Mouse (Mus musculus): Measurements from ENCODE around the gene Coq6. TPM values are rescaled to one million over a fixed set of nuclear protein-coding genes. Genes with fewer than 3 reads are reported as not detected.
"Not testable (repeated sequence)": the region's sequence is repeated elsewhere in the genome, so short reads cannot be mapped to it uniquely, and the experiment has no call there.

Gene Coq6
- total RNA-seq (2021), result 10 to 100 TPM; 24.8 to 25.0 TPM
- long read RNA-seq, experiment 1, transcript Coq6-201 (12 exons, 1,602 nt), result major isoform, 20 of 29 reads
- long read RNA-seq, experiment 1, partial matches to known transcripts, result 5 of 29 reads
- long read RNA-seq, experiment 1, other reads (novel, unspliced or antisense), result 4 of 29 reads
- long read RNA-seq, experiment 2, transcript Coq6-201 (12 exons, 1,602 nt), result major isoform, 20 of 26 reads
- long read RNA-seq, experiment 2, partial matches to known transcripts, result 2 of 26 reads
- long read RNA-seq, experiment 2, other reads (novel, unspliced or antisense), result 3 of 26 reads

GRCm38 (mm10) chr12:84361555-84362489 lies at the start of gene Coq6, which contains the start of gene Fam161b:
Gene Coq6, plus strand, starts transcription at chr12:84361657.
Gene Fam161b, minus strand, starts transcription at chr12:84361833.
- peak; percentile 82 to 92 for DNase-seq
- intact Hi-C loops (cut with DNase I), result no loop called here

DNA sequence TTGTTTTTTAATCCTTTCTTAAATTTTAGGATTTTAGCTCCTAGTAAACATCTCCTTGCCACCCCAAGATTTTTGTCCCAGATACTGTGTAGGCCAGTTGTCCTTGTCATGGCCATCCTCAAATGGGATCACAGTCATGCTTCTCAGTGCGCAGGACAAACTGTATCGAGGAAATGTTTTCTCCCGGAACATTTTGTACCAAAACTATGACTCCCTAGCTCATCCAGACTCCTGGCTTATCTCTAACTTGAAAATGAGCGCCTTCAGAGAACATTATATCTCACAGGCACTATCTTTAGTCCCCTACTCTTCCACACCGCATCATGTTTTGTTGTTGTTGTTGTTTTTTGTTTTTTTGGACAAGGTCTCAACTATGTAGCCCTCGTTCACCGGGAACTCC lies 45.5 kb upstream of the Coq6 start:
- intact Hi-C loops (cut with DNase I), result no loop called here
- no peak for DNase-seq

GRCm38 (mm10) chr12:84316721-84317621 lies 44.5 kb upstream of the Coq6 start, which contains the start of gene Zfp410:
Gene Zfp410, plus strand, starts transcription at chr12:84316852.
- DNase-seq, result peak; percentile 78 to 81
- intact Hi-C loops (cut with DNase I), result no loop called here

DNA sequence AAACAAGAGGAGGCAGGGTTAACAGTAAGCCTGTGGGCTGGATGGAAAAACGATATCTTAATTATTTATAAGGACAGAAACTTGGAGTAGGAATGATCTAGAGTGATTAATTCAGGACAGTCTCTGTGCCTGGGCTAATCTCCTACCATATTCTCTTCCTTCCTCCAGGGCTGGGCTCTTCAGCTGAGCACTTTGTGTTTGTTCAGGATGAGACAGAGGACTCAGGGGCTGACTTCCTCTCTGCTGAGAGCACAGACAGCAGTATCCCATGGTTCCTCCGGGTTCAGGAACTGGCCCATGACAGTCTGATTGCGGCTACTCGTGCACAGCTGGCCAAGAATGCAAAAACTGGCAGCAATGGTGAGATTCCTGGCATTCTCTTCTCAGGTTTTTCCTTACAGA lies 34.3 kb upstream of the Coq6 start:
- intact Hi-C loops (cut with DNase I), result no loop called here
- no peak for DNase-seq

GRCm38 (mm10) chr12:84336963-84337625 lies 24.4 kb upstream of the Coq6 start:
- no peak for DNase-seq
- intact Hi-C loops (cut with DNase I), result no loop called here

GRCm38 (mm10) chr12:84347192-84347591 lies 14.3 kb upstream of the Coq6 start:
- no peak for DNase-seq
- intact Hi-C loops (cut with DNase I), result no loop called here

DNA sequence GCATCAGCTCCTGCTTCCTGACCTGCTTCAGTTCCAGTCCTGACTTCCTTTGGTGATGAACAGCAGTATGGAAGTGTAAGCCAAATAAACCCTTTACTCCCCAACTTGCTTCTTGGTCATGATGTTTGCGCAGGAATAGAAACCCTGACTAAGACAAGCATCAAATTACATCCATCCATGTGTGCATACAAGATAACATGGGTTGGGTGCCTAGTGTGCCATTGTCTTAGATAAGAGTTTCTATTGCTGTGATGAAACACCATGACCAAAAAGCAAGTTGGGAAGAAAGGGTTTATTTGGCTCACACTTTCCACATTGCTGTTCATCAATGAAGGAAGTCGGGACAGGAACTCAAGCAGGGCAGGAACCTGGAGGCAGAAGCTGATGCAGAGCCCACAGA lies 2.8 kb upstream of the Coq6 start:
- intact Hi-C loops (cut with DNase I), result not testable (repeated sequence)

DNA sequence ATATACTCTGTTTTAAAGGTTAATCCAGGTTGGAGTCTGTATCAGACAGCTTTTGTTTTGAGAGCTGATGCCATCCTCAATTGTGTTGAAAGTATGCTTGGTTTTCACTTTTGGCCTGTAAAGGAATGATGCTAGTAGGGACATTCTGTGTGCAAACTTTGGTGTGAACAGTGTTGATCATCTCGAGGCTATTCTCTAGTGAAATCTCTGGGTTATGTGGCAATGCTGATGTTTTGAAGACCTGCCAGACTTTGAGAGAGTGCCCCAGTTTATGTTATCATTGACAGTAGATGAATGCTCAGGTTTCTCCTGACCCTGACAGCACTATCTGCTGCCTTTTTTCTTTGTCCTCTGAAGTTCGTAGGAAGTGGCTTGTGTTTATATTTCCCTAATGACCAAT lies 1.4 kb downstream of the Coq6 start:
- DNase-seq, result no peak
- intact Hi-C loops (cut with DNase I), result no loop called here

More for the DNA sequence above, 2.8 kb upstream of the Coq6 start:
- DNase-seq, result not testable (repeated sequence)

- no peak for DNase-seq
- intact Hi-C loops (cut with DNase I), result no loop called here
Observed at GRCm38 (mm10) chr12:84364291-84364690, 2.8 kb downstream of the Coq6 start.

DNA sequence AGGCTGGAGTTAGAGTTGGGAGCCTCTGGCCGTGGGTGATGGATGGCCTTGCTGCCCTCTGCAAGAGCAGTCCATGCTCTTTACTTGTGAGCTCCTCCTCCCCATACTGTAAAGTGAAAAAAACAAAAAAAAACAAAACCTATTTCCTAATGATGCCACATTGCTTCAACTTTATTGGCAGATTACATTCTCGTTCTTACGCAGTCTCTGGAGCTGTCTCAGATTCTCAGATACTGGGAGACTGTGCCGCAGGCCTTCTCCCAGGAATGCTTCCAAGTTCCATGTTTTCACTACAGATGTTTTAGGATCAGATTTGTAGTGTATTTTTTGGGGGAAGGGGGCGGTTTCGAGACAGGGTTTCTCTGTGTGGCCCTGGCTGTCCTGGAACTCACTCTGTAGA lies 3.7 kb downstream of the Coq6 start:
- intact Hi-C loops (cut with DNase I), result no loop called here

DNA sequence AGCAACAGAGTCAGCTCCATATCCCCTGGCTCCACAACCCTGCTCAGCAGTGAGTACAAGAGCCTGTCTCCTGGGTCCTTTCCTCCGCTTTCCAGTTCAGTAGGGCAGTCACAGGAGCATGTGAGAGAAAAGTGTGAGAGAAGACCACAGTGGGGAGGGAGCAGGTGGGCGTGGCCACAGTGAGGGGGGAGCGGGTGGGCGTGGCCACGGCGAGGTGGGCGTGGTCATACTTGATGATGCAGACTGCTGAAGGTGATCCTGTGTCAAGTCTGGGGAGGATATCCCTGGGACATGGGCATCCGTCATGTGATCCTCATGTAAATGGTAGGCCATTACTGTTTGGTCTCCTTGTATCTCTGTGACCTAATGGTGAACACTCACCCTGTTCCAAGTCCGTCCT lies 5.5 kb downstream of the Coq6 start:
- no peak for DNase-seq
- intact Hi-C loops (cut with DNase I), result no loop called here

More for the DNA sequence above, 3.7 kb downstream of the Coq6 start:
- no peak for DNase-seq

DNA sequence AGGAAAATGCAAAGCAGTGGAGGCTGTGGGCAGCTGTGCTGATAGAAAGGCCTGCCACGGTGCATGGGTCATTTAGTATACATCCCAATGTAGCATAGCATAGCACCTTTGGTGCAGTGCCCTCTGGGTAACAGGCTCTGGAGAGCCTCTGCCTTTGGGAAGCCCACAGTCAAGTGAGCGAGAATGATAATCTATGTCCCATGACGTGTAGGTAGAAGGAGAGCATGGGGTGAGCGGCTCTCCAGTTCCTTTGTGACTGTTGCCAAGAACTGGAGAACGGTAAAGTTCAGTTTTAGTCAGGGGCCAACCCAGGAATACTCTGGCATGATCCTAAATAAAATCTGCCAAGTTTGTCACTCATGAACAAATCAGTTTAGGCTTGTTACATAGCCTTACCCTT lies 10.2 kb downstream of the Coq6 start:
- no peak for DNase-seq
- intact Hi-C loops (cut with DNase I), result no loop called here

DNA sequence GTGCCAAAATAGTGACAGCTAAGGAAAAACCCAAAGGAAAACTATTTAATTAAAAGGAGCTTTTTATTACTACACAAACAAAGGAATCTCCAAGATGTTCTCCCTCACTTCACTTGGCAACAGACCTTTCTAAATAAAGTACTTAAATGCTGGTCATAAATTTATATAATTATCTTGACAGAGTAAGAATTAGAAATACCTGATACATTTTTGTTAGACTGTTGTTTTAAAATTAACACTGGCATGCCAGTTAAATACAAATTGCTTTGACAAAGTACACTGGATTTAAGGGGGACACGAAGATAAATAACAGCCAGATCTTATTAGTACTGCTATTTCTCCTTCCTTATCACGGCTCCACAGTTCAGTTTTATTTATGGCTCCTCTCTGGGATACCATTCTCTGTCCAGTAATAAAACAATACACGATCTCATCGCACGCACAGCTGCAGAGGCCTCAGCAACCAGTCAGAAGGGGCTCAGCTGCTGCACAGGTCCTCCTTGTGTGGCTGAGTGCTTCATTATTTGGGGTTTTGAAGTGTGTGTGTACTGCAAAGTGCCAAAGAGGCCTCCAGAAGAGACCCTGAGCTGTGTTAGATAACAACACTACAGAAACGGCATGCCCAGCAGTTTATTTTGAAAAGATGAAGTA lies 12.5 kb downstream of the Coq6 start:
- intact Hi-C loops (cut with DNase I), result no loop called here

DNA sequence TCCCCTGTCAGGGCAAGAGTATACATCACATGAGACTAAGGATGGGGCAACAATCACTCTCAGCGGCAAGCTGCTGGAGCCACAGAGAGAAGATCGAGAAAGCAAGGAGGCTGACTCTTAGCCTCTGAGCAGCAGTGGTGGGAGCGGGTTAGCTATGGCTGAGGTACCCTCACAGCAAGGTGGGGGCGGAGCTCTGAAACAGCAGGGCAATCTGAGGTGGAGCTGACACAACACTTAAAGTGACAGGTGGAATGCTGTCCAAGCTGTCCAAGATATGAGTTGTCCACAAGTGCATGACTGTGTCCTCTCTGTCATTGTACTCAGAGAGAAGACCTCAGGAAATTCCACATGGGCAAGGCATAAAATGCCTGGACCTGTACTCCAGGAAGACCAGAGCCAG lies 20.9 kb downstream of the Coq6 start:
- intact Hi-C loops (cut with DNase I), result no loop called here
- DNase-seq, result no peak

More for the DNA sequence above, 12.5 kb downstream of the Coq6 start:
- no peak for DNase-seq

- DNase-seq, result no peak
- intact Hi-C loops (cut with DNase I), result no loop called here
Observed at GRCm38 (mm10) chr12:84384644-84385081, 23.2 kb downstream of the Coq6 start.

DNA sequence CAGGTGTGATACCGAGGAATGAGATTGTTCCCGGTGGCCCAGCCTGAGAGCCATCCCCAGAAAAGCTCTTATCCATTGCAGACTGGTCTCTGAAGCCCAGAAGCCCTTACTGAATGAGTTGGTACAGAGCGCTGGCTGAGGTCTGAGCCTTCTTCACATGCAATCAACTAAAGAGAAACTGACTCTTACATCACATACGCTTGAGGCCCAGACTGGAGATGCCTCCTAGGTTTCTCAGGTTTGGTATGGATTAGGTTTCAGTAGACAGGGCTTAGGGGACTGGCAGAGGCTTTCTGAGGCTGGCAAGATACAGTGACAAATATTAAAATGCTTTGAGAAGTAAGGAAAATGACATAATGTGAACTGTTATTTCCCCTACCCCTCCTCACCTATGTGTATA lies 24.0 kb downstream of the Coq6 start:
- DNase-seq, result no peak
- intact Hi-C loops (cut with DNase I), result no loop called here

DNA sequence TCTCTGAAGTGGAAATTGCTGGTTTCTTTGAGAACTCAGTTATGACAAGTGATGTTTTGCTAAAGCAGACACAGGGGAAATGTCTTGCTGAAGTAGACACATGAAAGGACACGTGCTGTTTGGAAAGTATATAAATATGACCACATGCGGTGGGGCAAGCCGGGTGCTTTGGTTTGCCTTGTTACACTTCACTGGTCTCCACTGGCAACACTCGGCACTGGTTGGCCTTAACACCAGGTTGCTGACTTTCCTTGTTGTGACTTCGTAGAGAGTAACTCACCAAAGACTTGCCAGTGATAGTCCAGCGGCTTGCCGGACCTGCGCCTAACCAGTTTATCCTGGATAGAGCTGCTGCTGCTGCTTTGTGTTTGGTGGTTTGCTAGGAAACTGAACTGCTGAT lies 26.6 kb downstream of the Coq6 start:
- intact Hi-C loops (cut with DNase I), result no loop called here
- DNase-seq, result no peak

DNA sequence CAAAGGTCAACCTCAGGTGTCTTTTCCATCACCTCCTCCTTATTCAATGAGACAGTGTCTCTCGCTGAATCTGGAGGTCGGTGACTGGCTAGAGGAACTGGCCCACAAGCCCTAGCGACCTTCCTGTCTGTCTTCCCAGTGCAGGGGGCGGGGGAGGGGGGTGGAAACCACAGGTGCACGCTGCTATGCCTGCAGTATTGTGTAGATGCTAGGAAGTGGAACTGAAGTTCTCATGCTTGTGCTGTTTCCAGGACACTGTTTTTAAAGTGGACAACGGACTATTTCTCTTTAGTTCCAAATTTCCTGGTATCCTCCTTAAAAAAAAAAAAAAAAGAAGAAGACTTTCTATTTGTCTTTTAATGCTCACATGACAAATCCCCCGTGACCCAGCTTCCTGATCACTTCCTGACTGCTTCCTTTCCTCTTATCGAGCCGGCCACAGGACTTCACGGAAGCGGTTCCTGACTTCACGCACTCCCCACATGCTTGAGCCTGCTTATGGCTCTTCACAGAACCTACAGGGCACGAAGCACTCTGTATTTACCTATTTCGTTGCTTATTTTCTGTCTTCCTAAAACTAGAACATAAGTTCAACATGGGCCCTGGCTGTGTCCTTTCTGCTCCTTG lies 27.4 kb downstream of the Coq6 start:
- intact Hi-C loops (cut with DNase I), result no loop called here
- DNase-seq, result no peak

DNA sequence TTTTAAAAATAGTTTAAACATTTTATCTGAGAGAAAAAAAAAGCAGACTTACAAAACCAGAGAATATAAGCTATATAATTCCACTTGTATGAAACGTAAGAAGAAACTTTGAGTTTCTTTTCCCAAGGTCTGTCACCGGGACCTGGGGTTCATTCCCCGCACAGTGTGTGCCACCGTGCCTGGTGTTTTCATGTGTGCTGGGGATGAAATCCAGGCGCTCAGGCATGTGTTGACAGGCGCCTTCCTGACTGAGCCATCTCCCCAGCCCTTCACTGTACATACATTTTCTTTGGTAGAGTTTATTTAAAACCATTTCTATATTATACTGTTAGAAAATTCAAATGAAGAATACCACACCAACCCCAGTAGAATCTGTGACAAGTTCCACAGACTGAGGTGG lies 28.9 kb downstream of the Coq6 start:
- no peak for DNase-seq
- intact Hi-C loops (cut with DNase I), result no loop called here
